Mouse (Mus musculus) forebrain, embryonic 12.5 days (tissue): ENCODE measurements at regions not wholly inside any gene's neighbourhood (a gene's known extent, or its start where the extent isn't known, plus 50 kb on each side); places are given as distances from the start of the nearest gene placed in this dataset.

Experiments
- ATAC-seq: fragments of 200-750 bp; cut with Nextera tagmentation; 2 replicates; pipeline ENCODE4 v1.8.0; 2017; ENCODE audit warnings: moderate TSS enrichment; ENCODE audit not compliant: low FRiP score
- H3K27ac ChIP-seq: fragments of 300-500 bp; sonication (generic); 2 replicates; pipeline ENCODE4 v1.5.1; 2016; ENCODE audit warnings: mild to moderate bottlenecking
- H3K27me3 ChIP-seq: fragments of 300-500 bp; sonication (generic); 2 replicates; pipeline ENCODE4 v1.6.1; 2016; ENCODE audit warnings: mild to moderate bottlenecking
- H3K36me3 ChIP-seq: fragments of 300-500 bp; sonication (generic); replicated peaks from 2 replicates; pipeline ENCODE4 v1.6.1; 2016; ENCODE audit warnings: mild to moderate bottlenecking
- H3K4me1 ChIP-seq: fragments of 300-500 bp; sonication (generic); 2 replicates; pipeline ENCODE4 v1.6.1; 2016
- H3K4me2 ChIP-seq: fragments of 300-500 bp; sonication (generic); 2 replicates; pipeline ENCODE4 v1.6.1; 2016; ENCODE audit warnings: mild to moderate bottlenecking, moderate library complexity
- H3K4me3 ChIP-seq: fragments of 300-500 bp; sonication (generic); replicated peaks from 2 replicates; pipeline ENCODE4 v1.5.1; 2016; ENCODE audit warnings: mild to moderate bottlenecking
- H3K9ac ChIP-seq: fragments of 300-500 bp; sonication (generic); 2 replicates; pipeline ENCODE4 v1.6.1; 2016; ENCODE audit warnings: mild to moderate bottlenecking
- H3K9me3 ChIP-seq: fragments of 300-500 bp; sonication (generic); 2 replicates; pipeline ENCODE4 v1.6.1; 2016
- WGBS: fragments of 180-500 bp; shearing (Covaris S2); methylation state at CpG from one replicate; pipeline ENCODE4 v1.1.7; 2016; 5-methylcytosine and 5-hydroxymethylcytosine counted together

- Histone ChIP-seq H3K4me3 (no peak overlapping the region), H3K9ac (no peak overlapping the region), H3K4me1 (peaks cover 22% of the 10 kb centered on the region), H3K9me3 (0 out of 2 replicates have a peak, but pooled peaks cover 4% of the 10 kb centered on the region), H3K36me3 (no peaks in the 10 kb centered on the region), H3K4me2 (no peak overlapping the region), H3K27ac (no peak overlapping the region), H3K27me3 (peaks cover 37% of the 10 kb centered on the region)
- WGBS: 37% methylated on average over 4 of the region's 4 CpGs
- ATAC-seq: no peak
These were observed 63.2 kb downstream of the Cpn2 start for GRCm38 (mm10) chr16:30204144-30204543.

DNA sequence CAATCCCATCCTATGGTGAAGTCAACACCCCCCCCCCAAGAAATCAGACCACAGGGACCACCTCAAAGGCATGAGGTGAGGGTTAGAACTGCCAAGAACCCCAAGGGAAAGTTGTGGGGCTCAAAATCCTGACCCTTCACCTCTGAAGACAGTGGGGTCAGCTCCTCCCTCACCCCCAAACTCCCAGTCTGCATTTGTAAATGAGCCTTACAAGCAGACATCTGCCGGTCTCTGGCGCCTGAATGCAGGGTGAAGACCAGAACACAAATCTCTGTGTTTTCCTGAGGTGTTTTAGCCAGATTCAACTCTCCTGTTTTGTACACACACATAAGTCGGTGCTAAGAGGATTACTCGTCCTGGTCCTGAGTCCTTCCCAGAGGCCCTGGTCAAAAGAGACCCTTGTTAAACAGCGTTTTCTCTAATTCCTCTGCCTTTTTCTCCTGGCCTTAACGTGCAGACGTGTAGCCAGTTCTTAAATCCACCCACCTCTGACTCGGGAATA lies 61.9 kb downstream of the Cpn2 start:
- Histone ChIP-seq H3K36me3 (no peaks in the 10 kb centered on the region), H3K4me2 (peak overlapping the region; percentile 26), H3K9ac (peak overlapping the region; percentile 36), H3K4me1 (peaks cover 22% of the 10 kb centered on the region), H3K27ac (peak overlapping the region; percentile 66), H3K9me3 (0 out of 2 replicates have a peak, but pooled peaks cover 7% of the 10 kb centered on the region), H3K4me3 (0 out of 2 replicates have a peak overlapping the region, but pooled peaks have one; percentile 1), H3K27me3 (peaks cover 37% of the 10 kb centered on the region)
- WGBS: 3% methylated on average over 8 of the region's 8 CpGs
- ATAC-seq: 0 out of 2 replicates have a peak, but pooled peaks have one; percentile 6

- WGBS: 3% methylated on average over 15 of the region's 15 CpGs
- peaks cover 22% of the 10 kb centered on the region for H3K4me1 ChIP-seq
- peak overlapping the region; percentile 36; the same call in 1 of the 2 replicates for H3K9ac ChIP-seq
- H3K4me2 ChIP-seq: peak overlapping the region; percentile 26
- peaks cover 37% of the 10 kb centered on the region for H3K27me3 ChIP-seq
- H3K27ac ChIP-seq: peak overlapping the region; percentile 66
- H3K9me3 ChIP-seq: 0 out of 2 replicates have a peak, but pooled peaks cover 7% of the 10 kb centered on the region
- no peaks in the 10 kb centered on the region for H3K36me3 ChIP-seq
- no peak overlapping the region for H3K4me3 ChIP-seq
- 0 out of 2 replicates have a peak, but pooled peaks have one; percentile 51 for ATAC-seq
These were observed 61.4 kb downstream of the Cpn2 start for GRCm38 (mm10) chr16:30205816-30206356.
